Mouse (Mus musculus) cortical plate, adult 2 months (tissue): ENCODE data around the gene Robo2. TPM values are rescaled to one million over a fixed set of nuclear protein-coding genes. Genes with fewer than 3 reads are reported as not detected.

ENCODE experiments used
- H3K27ac ChIP-seq: fragments of 200-500 bp; 2 replicates; pipeline ENCODE4 v1.5.1; 2012; ENCODE audit warnings: low read length, control low read depth, inconsistent platforms; ENCODE audit not compliant: insufficient read depth
- H3K4me1 ChIP-seq: fragments of 200-500 bp; 2 replicates; pipeline ENCODE4 v1.6.1; 2011; ENCODE audit warnings: low read length; ENCODE audit not compliant: control insufficient read depth, insufficient read depth
- H3K4me3 ChIP-seq: fragments of 200-500 bp; 2 replicates; pipeline ENCODE4 v1.5.1; 2011; ENCODE audit warnings: mild to moderate bottlenecking, low read length, control low read depth; ENCODE audit not compliant: insufficient read depth
- CTCF ChIP-seq: fragments of 200-500 bp; IDR thresholded peaks from 2 replicates; pipeline ENCODE4 v1.5.1; 2011; ENCODE audit warnings: mild to moderate bottlenecking, control low read depth, low read length; ENCODE audit not compliant: insufficient read depth; ENCODE audit errors: extremely low read depth
- POLR2A ChIP-seq: fragments of 200-500 bp; IDR thresholded peaks from 2 replicates; pipeline ENCODE4 v1.6.1; 2011; ENCODE audit warnings: mild to moderate bottlenecking, low read length, control low read depth; ENCODE audit not compliant: insufficient read depth; ENCODE audit errors: extremely low read depth
- polyA plus RNA-seq: library from polyadenylated mRNA; depleted of rRNA; stranded (reverse); fragments of >200 nt; gene quantifications from 2 replicates; pipeline ENCODE4 v1.2.3, GENCODE M21; 2012

The Robo2 gene
- polyA plus RNA-seq, 1 experiment: 54.2 TPM

DNA sequence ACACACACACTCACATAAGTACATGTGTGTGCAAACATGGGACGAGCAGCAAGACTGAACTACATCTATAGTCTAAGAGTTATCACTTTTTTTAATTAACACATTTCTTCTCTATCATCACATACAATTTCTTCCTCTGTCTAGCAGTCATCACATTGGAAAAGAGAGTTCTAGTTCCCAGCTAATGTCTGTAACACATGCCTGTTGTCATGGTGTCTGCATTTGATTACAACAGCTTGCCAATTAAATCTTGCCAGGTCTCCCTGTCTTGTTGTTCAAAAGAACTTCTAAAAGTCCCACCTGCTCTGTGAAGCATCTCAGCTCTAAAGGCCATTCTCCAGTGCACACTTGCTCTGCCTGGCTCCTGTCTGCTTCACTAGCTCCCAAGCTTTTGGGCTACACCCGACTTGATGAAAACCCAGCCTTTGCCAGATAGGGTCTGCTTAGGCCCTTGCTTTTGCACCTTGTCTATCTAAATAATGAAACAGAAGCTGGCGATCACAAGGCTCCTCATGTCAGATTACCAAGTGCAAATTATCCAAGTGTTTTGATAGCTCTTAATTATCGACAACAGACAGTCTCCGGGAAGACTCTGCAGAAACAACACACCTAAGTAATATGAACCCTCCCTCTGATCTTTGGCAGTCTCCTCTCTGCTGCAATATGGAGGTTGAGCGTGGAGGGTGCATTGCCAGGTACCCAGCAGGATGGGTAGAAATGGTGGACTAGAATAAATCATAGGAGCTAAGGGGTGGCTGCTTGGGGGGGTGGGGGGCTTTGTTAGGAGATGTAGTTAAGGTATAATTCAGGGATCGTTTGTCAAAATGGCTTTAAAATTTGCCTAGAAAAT, 186.0 kb downstream of the Robo2 start:
- Histone ChIP-seq H3K4me1 (no peaks in the 10 kb centered on the region), H3K4me3 (no peak overlapping the region), H3K27ac (no peak overlapping the region)
- TF ChIP-seq POLR2A (no peak), CTCF (no peak)

DNA sequence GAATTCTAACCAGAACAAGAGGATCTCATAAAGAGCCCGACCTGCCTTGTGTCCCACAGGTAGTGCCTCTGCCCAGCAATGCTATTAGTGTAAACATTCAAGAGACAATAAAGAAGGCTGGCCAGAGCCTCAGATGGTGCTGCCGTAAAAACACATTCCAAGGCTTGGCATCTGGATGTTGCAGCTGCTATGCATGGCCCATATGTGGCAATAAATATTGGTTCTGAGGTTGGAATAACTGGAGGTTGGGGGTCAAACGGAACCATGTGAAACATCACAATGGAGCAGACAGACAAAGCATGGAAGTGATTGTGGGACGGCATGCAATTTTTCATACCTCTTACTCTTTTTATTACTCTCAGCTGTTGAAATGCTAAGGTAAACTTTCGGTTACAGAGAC, 189.1 kb downstream of the Robo2 start:
- Histone ChIP-seq H3K4me1 (no peaks in the 10 kb centered on the region), H3K4me3 (no peak overlapping the region), H3K27ac (no peak overlapping the region)
- TF ChIP-seq CTCF (no peak), POLR2A (no peak)

DNA sequence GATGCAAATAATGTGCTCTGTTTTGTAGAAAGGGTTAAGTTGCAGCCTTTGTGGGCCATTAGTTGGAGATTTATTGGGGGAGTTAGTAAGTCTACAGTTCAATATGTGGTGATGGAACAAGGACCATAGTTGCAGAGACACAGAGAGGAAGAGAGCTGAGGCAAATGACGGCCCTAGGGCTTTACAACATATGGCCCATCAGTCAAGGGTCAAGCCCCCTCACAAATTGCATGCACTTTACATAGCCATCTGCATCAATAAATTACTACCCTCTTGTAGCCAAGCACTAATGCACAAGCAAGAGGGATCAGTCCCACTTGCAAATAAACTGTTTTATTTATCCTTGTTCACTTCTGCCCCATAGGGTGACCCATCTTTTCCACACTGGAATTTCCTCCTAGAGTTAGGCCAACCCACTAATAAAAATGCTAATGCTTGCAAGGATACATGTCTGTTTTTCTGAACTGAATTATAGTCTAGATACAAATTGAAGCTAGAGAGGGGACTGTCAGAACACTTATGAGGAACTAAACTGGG, 194.7 kb downstream of the Robo2 start:
- no peaks in the 10 kb centered on the region for H3K4me1 ChIP-seq
- H3K4me3 ChIP-seq: no peak overlapping the region
- H3K27ac ChIP-seq: no peak overlapping the region
- no peak for TF ChIP-seq CTCF

DNA sequence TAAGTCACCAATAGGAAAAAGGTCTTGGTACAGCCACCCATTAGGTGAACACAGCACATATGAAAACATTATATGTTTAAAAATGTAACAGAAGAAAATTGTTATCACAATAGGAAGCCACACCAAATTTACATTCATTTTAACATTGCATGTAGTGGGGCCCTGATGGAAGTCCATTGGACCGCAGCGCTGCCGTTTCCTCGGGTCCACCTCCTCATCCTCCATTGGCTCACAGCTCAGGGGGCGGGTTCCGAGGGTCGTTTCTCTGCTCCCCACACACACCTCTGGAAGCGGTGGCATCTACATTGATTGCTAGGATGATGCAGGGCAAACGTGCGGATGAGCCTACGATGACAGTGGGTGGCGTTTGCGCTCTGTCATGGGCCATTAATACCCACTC, 195.8 kb downstream of the Robo2 start:
- no peaks in the 10 kb centered on the region for H3K4me1 ChIP-seq
- H3K27ac ChIP-seq: no peak overlapping the region
- TF ChIP-seq POLR2A: no peak
- TF ChIP-seq CTCF: no peak
- no peak overlapping the region for H3K4me3 ChIP-seq

DNA sequence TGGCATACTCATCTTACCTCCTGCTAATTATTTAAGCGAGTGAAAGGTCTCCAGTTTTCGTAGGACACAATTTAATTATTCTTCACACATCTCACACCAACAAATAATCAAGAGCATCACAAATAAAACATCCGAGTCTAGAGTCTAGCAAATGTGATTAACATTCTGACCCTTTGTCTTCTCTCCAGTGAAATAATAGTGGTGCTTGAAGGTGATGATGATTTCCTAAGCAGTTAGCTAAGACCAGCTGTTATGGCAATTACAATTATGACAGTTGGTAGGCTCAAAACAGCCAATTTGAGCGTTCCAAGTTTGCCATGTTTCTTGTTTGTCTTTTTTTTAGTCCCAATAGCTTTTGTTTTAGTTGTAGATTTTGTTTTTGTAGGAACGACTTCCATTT, 210.9 kb downstream of the Robo2 start:
- no peak for TF ChIP-seq POLR2A
- no peak for TF ChIP-seq CTCF
- Histone ChIP-seq H3K27ac (no peak overlapping the region), H3K4me3 (no peak overlapping the region), H3K4me1 (no peaks in the 10 kb centered on the region)

DNA sequence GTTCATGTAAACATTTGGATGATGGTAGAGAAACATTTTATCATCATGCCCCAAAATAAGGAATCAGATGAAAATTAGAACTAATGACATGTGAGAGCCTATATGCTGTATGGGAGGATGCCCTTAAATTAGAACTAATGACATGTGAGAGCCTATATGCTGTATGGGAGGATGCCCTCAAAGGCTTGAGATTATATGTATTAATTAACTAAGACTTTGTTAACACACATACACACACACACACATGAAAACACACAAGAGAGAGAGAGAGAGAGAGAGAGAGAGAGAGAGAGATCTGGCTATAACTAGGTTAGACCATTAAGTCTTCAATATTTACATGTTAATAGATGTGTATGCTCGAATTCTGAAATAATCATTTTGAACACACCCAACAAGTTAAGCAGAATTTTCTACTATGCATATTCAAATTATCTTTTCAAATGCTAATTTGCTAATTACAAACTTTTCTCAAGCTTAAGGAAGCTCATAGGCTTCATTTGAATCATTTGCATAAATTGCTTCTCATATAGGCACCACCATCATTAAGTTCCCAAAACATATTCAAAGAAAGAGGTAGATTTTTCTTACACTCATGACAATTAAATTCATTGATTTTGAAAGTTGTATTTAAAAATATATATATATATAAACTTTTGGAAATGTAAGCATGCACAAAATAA, 211.5 kb downstream of the Robo2 start:
- no peak for TF ChIP-seq POLR2A
- TF ChIP-seq CTCF: no peak
- H3K4me1 ChIP-seq: no peaks in the 10 kb centered on the region
- no peak overlapping the region for H3K4me3 ChIP-seq
- H3K27ac ChIP-seq: no peak overlapping the region

DNA sequence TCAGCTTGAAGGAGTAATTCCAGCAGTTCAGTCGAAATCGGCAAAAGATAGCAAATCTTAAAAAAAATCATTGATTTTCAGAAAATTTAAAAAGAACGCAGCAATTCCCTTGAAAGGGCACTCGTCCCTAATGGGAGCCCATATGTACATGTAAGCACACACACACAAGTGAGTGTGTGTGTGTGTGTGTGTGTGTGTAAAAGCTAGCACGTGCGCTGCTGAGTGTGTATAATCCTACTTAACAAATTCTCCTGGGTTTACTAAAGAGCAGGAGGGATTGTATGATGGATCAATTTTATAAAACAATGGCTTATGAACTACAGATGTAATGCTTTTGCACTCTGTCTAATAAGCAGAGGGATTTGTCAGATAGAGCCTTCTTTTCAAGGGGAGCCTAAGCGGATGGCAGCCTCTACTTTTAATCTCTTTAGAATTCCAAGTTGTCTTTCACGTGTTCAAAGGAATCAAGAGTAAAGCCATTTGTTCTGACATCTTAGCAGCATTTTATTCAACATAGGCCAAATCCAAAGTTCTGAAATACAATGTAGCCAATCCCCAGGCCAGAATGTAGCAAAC, 218.6 kb downstream of the Robo2 start:
- TF ChIP-seq CTCF (no peak), POLR2A (no peak)
- no peak overlapping the region for H3K27ac ChIP-seq

DNA sequence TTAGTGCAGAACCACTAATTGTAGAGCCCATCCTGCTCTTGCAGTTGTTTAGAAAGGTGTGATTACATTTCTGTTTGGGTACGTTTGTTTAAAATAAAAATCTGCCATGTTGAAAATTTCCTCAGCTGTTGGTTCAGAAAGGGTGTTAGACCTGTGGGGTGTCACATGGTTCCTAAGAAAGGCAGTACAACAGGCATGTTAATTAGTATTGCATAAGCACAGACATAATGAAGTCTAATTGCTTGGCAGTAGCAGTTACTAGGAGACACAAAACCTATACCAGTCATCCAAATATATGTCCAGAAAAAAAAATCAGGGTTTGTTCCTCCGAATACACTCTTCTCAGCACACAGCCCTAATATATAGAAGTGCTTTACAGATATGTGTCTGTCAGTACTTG, 220.0 kb downstream of the Robo2 start:
- Histone ChIP-seq H3K4me1 (no peaks in the 10 kb centered on the region), H3K4me3 (no peak overlapping the region), H3K27ac (no peak overlapping the region)
- no peak for TF ChIP-seq CTCF
- TF ChIP-seq POLR2A: no peak

More for the DNA sequence above, 218.6 kb downstream of the Robo2 start:
- no peaks in the 10 kb centered on the region for H3K4me1 ChIP-seq
- H3K4me3 ChIP-seq: no peak overlapping the region

DNA sequence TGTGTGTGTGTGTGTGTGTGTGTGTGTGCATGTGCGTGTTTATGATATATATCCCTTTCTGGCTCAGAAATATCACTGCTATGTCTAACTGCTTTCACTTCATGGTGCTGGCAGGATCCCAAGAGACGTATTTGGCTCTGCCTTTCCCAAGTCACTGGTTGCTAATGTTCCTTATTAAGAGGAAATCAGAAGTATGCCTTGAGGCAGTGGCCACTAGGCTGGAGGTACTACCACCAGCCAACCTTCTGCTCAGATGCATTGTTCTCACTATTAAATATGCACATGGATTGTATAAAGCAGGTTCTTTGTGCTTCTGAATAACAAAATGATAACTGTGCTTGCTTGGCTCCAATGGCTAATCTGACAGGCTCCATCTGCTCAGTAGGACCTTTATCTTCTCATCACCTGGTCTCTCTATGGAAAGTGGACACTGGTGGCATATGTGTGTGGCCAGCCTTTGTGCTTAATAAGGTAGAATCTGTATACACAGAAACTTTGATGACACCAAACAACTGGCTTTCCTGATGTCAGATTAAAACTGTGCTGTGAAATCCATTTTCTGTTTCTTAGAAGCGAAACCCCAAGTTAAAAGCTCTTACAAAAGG, 229.0 kb downstream of the Robo2 start:
- no peak for TF ChIP-seq POLR2A
- no peak for TF ChIP-seq CTCF
- Histone ChIP-seq H3K4me3 (no peak overlapping the region), H3K27ac (no peak overlapping the region), H3K4me1 (peaks cover 3% of the 10 kb centered on the region; the same call in 1 of the 2 replicates)

DNA sequence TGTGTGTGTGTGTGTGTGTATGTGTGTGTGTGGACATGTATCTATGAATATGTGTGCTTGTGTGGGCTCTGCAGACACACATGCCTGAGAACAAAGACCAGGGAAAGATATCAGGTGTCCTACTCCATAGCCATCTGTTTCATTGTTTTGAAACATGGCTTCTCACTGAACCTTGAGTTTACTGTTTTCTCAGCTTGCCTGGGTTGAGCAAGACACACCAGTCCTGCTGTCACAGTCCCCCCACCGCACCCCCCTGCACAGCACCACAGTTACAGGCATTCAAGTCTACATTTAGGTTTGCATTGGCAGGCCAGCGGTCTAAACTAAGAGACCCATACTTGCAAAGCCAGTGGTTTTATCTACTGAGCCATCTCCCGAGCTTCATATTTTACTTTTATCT, 239.0 kb downstream of the Robo2 start:
- Histone ChIP-seq H3K27ac (no peak overlapping the region), H3K4me1 (no peaks in the 10 kb centered on the region), H3K4me3 (no peak overlapping the region)
- TF ChIP-seq CTCF (no peak), POLR2A (no peak)
